In the genomic region with DNA sequence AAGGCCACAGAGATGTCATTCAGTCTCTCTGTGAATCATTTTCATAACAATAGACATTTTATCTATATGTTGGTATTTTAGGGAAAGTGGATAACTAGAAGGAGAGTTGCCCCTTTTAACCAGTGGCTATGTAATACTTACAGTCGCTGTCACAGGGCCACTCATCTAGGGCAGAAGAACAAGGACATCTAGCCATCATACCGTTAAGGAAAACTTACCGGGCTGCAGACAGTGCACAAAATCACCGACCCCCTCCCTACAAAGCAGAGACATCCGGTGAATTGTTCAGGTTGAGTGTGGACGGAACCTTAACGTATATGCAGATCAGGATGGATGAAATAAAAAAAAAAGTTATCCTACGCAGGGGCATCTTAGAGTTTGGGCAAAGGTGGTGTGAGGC, we compare ENCODE assay signal across 16 mouse cellular contexts.
"Had no signal": no experiment of that assay in that cellular context is flagged by ENCODE, and none has a peak within 500 bp of the region (broad histone marks: within the 10 kb centered on the region; RNA-seq: fewer than 3 reads in every experiment).

No protein-coding gene starts in this region.

- H3K4me2 ChIP-seq: lung, embryonic 14.5 days; midbrain, embryonic 13.5 days; midbrain, embryonic 15.5 days; neural tube, embryonic 13.5 days; neural tube, embryonic 15.5 days had no signal

- DNase-seq: lung, adult 18-20 months; lung, embryonic 14.5 days; retina, postnatal 1 day; right cerebral cortex, adult 18-20 months; right cerebral cortex, postnatal 25 days; right cerebral cortex, postnatal 4 days; spleen, adult 18-20 months; thymus, adult 18-20 months; thymus, postnatal 14 days; thymus, postnatal 36 days had no signal

- H3K27me3 ChIP-seq: midbrain, embryonic 13.5 days; midbrain, embryonic 15.5 days; neural tube, embryonic 13.5 days; neural tube, embryonic 15.5 days had no signal

- H3K9ac ChIP-seq: lung, embryonic 14.5 days; midbrain, embryonic 13.5 days; midbrain, embryonic 15.5 days; neural tube, embryonic 13.5 days; neural tube, embryonic 15.5 days had no signal

- H3K9me3 ChIP-seq: midbrain, embryonic 10.5 days; midbrain, embryonic 13.5 days; midbrain, embryonic 15.5 days; neural tube, embryonic 13.5 days; neural tube, embryonic 15.5 days had no signal

- H3K36me3 ChIP-seq: midbrain, embryonic 10.5 days; midbrain, embryonic 13.5 days; midbrain, embryonic 15.5 days; neural tube, embryonic 13.5 days had no signal

- H3K4me1 ChIP-seq: midbrain, embryonic 10.5 days; midbrain, embryonic 15.5 days had no signal

- H3K27ac ChIP-seq: midbrain, embryonic 10.5 days; midbrain, embryonic 13.5 days; midbrain, embryonic 15.5 days; neural tube, embryonic 13.5 days had no signal

- ATAC-seq: midbrain, embryonic 13.5 days; midbrain, embryonic 15.5 days had no signal

- H3K4me3 ChIP-seq: midbrain, embryonic 10.5 days; midbrain, embryonic 13.5 days; midbrain, embryonic 15.5 days; myocyte; neural tube, embryonic 13.5 days; neural tube, embryonic 15.5 days had no signal
